Mouse (Mus musculus) MEL (cell line): ENCODE data around the gene Tex44. TPM values are rescaled to one million over a fixed set of nuclear protein-coding genes. Genes with fewer than 3 reads are reported as not detected.

Experiments used
- DNase-seq: peaks from one replicate; pipeline ENCODE4 v3.0.0; 2011; ENCODE audit warnings: low read depth, low spot score
- H3K27ac ChIP-seq: 2 replicates; pipeline ENCODE4 v1.5.1; 2012; ENCODE audit warnings: low read depth, mild to moderate bottlenecking, control low read depth, low read length, moderate library complexity; ENCODE audit not compliant: control insufficient read depth
- H3K27me3 ChIP-seq, 2 experiments: fragments of 150-350 bp in 1 of 2; sonication (generic) in 1 of 2; 2 replicates each; pipeline ENCODE4 v1.6.1; 2012; ENCODE audit warnings: low read length in 2 of 2, mild to moderate bottlenecking in 2 of 2, improper control_type of control experiment in 1 of 2, moderate library complexity in 1 of 2; ENCODE audit not compliant: insufficient read depth in 2 of 2, control insufficient read depth in 1 of 2
- H3K36me3 ChIP-seq, 2 experiments: 2 replicates each; pipeline ENCODE4 v1.6.1; 2012 to 2014; ENCODE audit warnings: low read length in 2 of 2, improper control_type of control experiment in 1 of 2, inconsistent platforms in 1 of 2, mild to moderate bottlenecking in 1 of 2; ENCODE audit not compliant: insufficient read depth in 2 of 2, control insufficient read depth in 1 of 2
- H3K4me1 ChIP-seq, 2 experiments: fragments of 150-350 bp in 1 of 2; sonication (generic) in 1 of 2; 2 replicates each; pipeline ENCODE4 v1.6.1; 2012; ENCODE audit warnings: low read length in 2 of 2, improper control_type of control experiment in 1 of 2, mild to moderate bottlenecking in 1 of 2; ENCODE audit not compliant: insufficient read depth in 2 of 2, control insufficient read depth in 1 of 2
- H3K4me3 ChIP-seq, 2 experiments: fragments of 150-350 bp in 1 of 2; sonication (generic) in 1 of 2; 2 replicates each; pipeline ENCODE4 v1.5.1; 2012; ENCODE audit warnings: low read depth in 2 of 2, low read length in 2 of 2, mild to moderate bottlenecking in 2 of 2, moderate library complexity in 2 of 2, control low read depth in 1 of 2, improper control_type of control experiment in 1 of 2; ENCODE audit not compliant: control insufficient read depth in 1 of 2, insufficient read depth in 1 of 2
- H3K79me2 ChIP-seq: 2 replicates; pipeline ENCODE4 v1.6.1; 2012; ENCODE audit warnings: mild to moderate bottlenecking, low read length, moderate library complexity; ENCODE audit not compliant: control insufficient read depth, poor library complexity, insufficient read depth
- H3K9ac ChIP-seq: 2 replicates; pipeline ENCODE4 v1.6.1; 2012; ENCODE audit warnings: low read depth, mild to moderate bottlenecking, control low read depth, low read length, moderate library complexity; ENCODE audit not compliant: control insufficient read depth, poor library complexity, severe bottlenecking
- H3K9me3 ChIP-seq: fragments of 150-350 bp; sonication (generic); replicated peaks from 2 replicates; pipeline ENCODE4 v1.6.1; 2012; ENCODE audit warnings: mild to moderate bottlenecking, low read length, improper control_type of control experiment, moderate library complexity; ENCODE audit not compliant: insufficient read depth
- BHLHE40 ChIP-seq: IDR thresholded peaks from 2 replicates; pipeline ENCODE4 v1.6.1; 2012; ENCODE audit warnings: low read depth, mild to moderate bottlenecking, inconsistent platforms, low read length, improper control_type of control experiment, borderline replicate concordance
- CHD1 ChIP-seq: IDR thresholded peaks from 2 replicates; pipeline ENCODE4 v1.6.1; 2012; ENCODE audit warnings: low read depth, mild to moderate bottlenecking, inconsistent platforms, low read length, improper control_type of control experiment
- CHD2 ChIP-seq: IDR thresholded peaks from 2 replicates; pipeline ENCODE4 v1.6.1; 2011; ENCODE audit warnings: low read length, improper control_type of control experiment
- CTCF ChIP-seq, 3 experiments: IDR thresholded peaks in 2 of 3; conservative IDR thresholded peaks in 1 of 3; 2 replicates each; pipeline ENCODE4 v1.5.1; 2011 to 2012; ENCODE audit warnings: low read length in 3 of 3, low read depth in 2 of 3, mild to moderate bottlenecking in 2 of 3, improper control_type of control experiment in 1 of 3, inconsistent platforms in 1 of 3, mixed read lengths in 1 of 3, moderate library complexity in 1 of 3; ENCODE audit not compliant: control insufficient read depth in 1 of 3, insufficient read depth in 1 of 3, poor library complexity in 1 of 3, severe bottlenecking in 1 of 3
- E2F4 ChIP-seq: IDR thresholded peaks from 2 replicates; pipeline ENCODE4 v1.6.1; 2011; ENCODE audit warnings: low read depth, low read length, improper control_type of control experiment, borderline replicate concordance
- ELF1 ChIP-seq: IDR thresholded peaks from 2 replicates; pipeline ENCODE4 v1.6.1; 2014; ENCODE audit warnings: low read depth, mild to moderate bottlenecking, inconsistent platforms, low read length, improper control_type of control experiment, moderate library complexity
- EP300 ChIP-seq, 2 experiments: IDR thresholded peaks; 2 replicates each; pipeline ENCODE4 v1.6.1; 2011; ENCODE audit warnings: improper control_type of control experiment in 2 of 2, low read length in 2 of 2, low read depth in 1 of 2, mild to moderate bottlenecking in 1 of 2
- GABPA ChIP-seq: IDR thresholded peaks from 2 replicates; pipeline ENCODE4 v1.6.1; 2012; ENCODE audit warnings: low read depth, mild to moderate bottlenecking, inconsistent platforms, low read length, improper control_type of control experiment, moderate library complexity
- GATA1 ChIP-seq: IDR thresholded peaks from 2 replicates; pipeline ENCODE4 v1.6.1; 2011; ENCODE audit warnings: low read depth, low read length, improper control_type of control experiment
- HCFC1 ChIP-seq: IDR thresholded peaks from 2 replicates; pipeline ENCODE4 v1.6.1; 2012; ENCODE audit warnings: low read depth, mild to moderate bottlenecking, inconsistent platforms, low read length, improper control_type of control experiment, moderate library complexity
- JUND ChIP-seq: IDR thresholded peaks from 2 replicates; pipeline ENCODE4 v1.6.1; 2011; ENCODE audit warnings: low read depth, mild to moderate bottlenecking, improper control_type of control experiment, low read length
- MAFK ChIP-seq: IDR thresholded peaks from 2 replicates; pipeline ENCODE4 v1.6.1; 2011; ENCODE audit warnings: low read depth, mild to moderate bottlenecking, low read length, improper control_type of control experiment, borderline replicate concordance
- MXI1 ChIP-seq: IDR thresholded peaks from 2 replicates; pipeline ENCODE4 v1.6.1; 2011; ENCODE audit warnings: mild to moderate bottlenecking, low read depth, low read length, improper control_type of control experiment
- MYB ChIP-seq: IDR thresholded peaks from 2 replicates; pipeline ENCODE4 v1.6.1; 2011; ENCODE audit warnings: mild to moderate bottlenecking, low read depth, low read length, improper control_type of control experiment
- MYC ChIP-seq: IDR thresholded peaks from 2 replicates; pipeline ENCODE4 v1.6.1; 2011; ENCODE audit warnings: low read depth, mild to moderate bottlenecking, low read length, improper control_type of control experiment, moderate library complexity
- NELFE ChIP-seq: IDR thresholded peaks from 2 replicates; pipeline ENCODE4 v1.6.1; 2011; ENCODE audit warnings: low read depth, low read length, improper control_type of control experiment
- NRF1 ChIP-seq: IDR thresholded peaks from 2 replicates; pipeline ENCODE4 v1.6.1; 2014; ENCODE audit warnings: low read depth, mild to moderate bottlenecking, inconsistent platforms, low read length, improper control_type of control experiment, moderate library complexity; ENCODE audit not compliant: poor library complexity, insufficient read depth, severe bottlenecking
- POLR2A ChIP-seq, 2 experiments: IDR thresholded peaks; 2 replicates each; pipeline ENCODE4 v1.6.1; 2011 to 2012; ENCODE audit warnings: low read length in 2 of 2, mild to moderate bottlenecking in 2 of 2, control low read depth in 1 of 2, improper control_type of control experiment in 1 of 2, low read depth in 1 of 2, moderate library complexity in 1 of 2; ENCODE audit not compliant: control insufficient read depth in 1 of 2, insufficient read depth in 1 of 2, poor library complexity in 1 of 2
- POLR2AphosphoS2 ChIP-seq: IDR thresholded peaks from 2 replicates; pipeline ENCODE4 v1.6.1; 2011; ENCODE audit warnings: low read length, improper control_type of control experiment
- POLR2AphosphoS5 ChIP-seq: IDR thresholded peaks from 2 replicates; pipeline ENCODE4 v1.6.1; 2012; ENCODE audit warnings: low read depth, borderline replicate concordance, mild to moderate bottlenecking, inconsistent platforms, low read length, moderate library complexity, mixed read lengths
- RAD21 ChIP-seq: IDR thresholded peaks from 2 replicates; pipeline ENCODE4 v1.6.1; 2011; ENCODE audit warnings: mild to moderate bottlenecking, low read depth, low read length, improper control_type of control experiment
- SIN3A ChIP-seq: IDR thresholded peaks from 2 replicates; pipeline ENCODE4 v1.6.1; 2012; ENCODE audit warnings: low read length, improper control_type of control experiment, inconsistent platforms
- SMC3 ChIP-seq: IDR thresholded peaks from 2 replicates; pipeline ENCODE4 v1.6.1; 2011; ENCODE audit warnings: low read depth, low read length, improper control_type of control experiment
- TAL1 ChIP-seq: IDR thresholded peaks from 2 replicates; pipeline ENCODE4 v1.6.1; 2012; ENCODE audit warnings: mild to moderate bottlenecking, inconsistent platforms, low read length, moderate library complexity, mixed read lengths
- TBP ChIP-seq: IDR thresholded peaks from 2 replicates; pipeline ENCODE4 v1.8.0; 2011; ENCODE audit warnings: low read depth, low read length, improper control_type of control experiment
- TCF12 ChIP-seq: IDR thresholded peaks from 2 replicates; pipeline ENCODE4 v1.6.1; 2014; ENCODE audit warnings: low read depth, mild to moderate bottlenecking, inconsistent platforms, low read length, improper control_type of control experiment, moderate library complexity
- UBTF ChIP-seq: IDR thresholded peaks from 2 replicates; pipeline ENCODE4 v1.6.1; 2012; ENCODE audit warnings: low read depth, mild to moderate bottlenecking, inconsistent platforms, low read length, improper control_type of control experiment, moderate library complexity, borderline replicate concordance; ENCODE audit not compliant: insufficient read depth
- USF1 ChIP-seq: IDR thresholded peaks from 2 replicates; pipeline ENCODE4 v1.6.1; 2014; ENCODE audit warnings: low read depth, mild to moderate bottlenecking, inconsistent platforms, low read length, improper control_type of control experiment, moderate library complexity
- ZC3H11A ChIP-seq: IDR thresholded peaks from 2 replicates; pipeline ENCODE4 v1.6.1; 2012; ENCODE audit warnings: low read depth, mild to moderate bottlenecking, inconsistent platforms, low read length, improper control_type of control experiment
- ZKSCAN1 ChIP-seq: IDR thresholded peaks from 2 replicates; pipeline ENCODE4 v1.6.1; 2012; ENCODE audit warnings: low read depth, mild to moderate bottlenecking, inconsistent platforms, low read length, improper control_type of control experiment, moderate library complexity
- ZMIZ1 ChIP-seq: IDR thresholded peaks from 2 replicates; pipeline ENCODE4 v1.6.1; 2012; ENCODE audit warnings: low read depth, mild to moderate bottlenecking, inconsistent platforms, low read length, improper control_type of control experiment, moderate library complexity
- ZNF384 ChIP-seq: IDR thresholded peaks from 2 replicates; pipeline ENCODE4 v1.6.1; 2012; ENCODE audit warnings: low read depth, mild to moderate bottlenecking, inconsistent platforms, low read length, improper control_type of control experiment
- polyA plus RNA-seq, 2 experiments: library from polyadenylated mRNA; stranded (reverse) in 1 of 2; unstranded in 1 of 2; fragments of >175 nt in 1 of 2; fragments of >200 nt in 1 of 2; gene quantifications; 2 replicates each; pipeline versions ENCODE4 v1.2.1 to v1.2.4; 2012; ENCODE audit warnings: low replicate concordance in 2 of 2, low read depth in 1 of 2; ENCODE audit not compliant: insufficient read length in 2 of 2, insufficient read depth in 1 of 2, missing spikeins in 1 of 2
- total RNA-seq: library from RNA; depleted of rRNA; stranded (reverse); fragments of 300-350 nt; gene quantifications from 2 replicates; pipeline ENCODE4 v1.2.3, GENCODE M21; 2012

The Tex44 gene
- total and polyA plus RNA-seq, 3 experiments = not detected

DNA sequence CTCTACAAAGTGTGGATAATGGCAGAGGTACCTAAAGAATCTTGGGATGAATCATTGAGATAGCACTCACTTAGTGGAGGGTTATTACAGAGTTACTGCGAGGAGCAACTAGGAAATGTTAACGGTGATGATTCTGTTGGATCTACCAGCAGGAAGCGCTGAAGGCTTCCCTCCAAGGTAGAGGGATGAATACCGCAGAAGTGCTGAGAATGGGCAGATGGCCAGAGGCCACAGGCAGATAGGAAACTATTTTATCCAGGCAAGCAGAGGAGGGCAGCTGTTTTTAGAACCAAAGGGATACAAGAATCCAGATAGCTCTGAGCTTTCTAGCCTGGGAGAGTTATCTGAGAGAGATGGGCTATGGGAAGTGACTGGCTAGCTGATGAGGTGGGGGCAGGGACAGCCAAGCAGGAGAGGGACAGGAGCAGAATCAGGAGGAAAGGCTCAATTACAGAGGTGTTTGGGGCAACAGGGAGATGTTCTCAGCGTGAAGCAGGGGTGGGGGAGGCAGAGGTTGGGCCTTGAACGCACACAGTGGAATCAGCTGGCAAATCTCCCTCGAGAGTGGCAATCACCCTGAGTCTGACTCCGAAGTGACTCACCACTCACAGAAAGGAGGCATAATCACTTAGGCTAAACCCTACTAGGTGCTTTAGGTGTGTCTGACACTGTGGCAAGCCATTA is 13.5 kb downstream of the Tex44 start (continued):
- TF ChIP-seq CHD2 = no peak
- TF ChIP-seq MYC = 0 out of 2 replicates have a peak, but pooled peaks have one; percentile 14

- Histone ChIP-seq H3K9ac (peak overlapping the region; percentile 92), H3K9me3 (no peaks in the 10 kb centered on the region), H3K27ac (peak overlapping the region; percentile 90), H3K4me1 (peaks cover 10 to 52% of the 10 kb centered on the region in 2 experiments), H3K4me3 (peak overlapping the region; percentile 48 to 71), H3K27me3 (no peaks in the 10 kb centered on the region), H3K36me3 (peaks cover 0 to 41% of the 10 kb centered on the region in 2 experiments; a peak in 2 of 4 replicates), H3K79me2 (peaks cover 12% of the 10 kb centered on the region; the same call in 1 of the 2 replicates)
- DNase-seq = peak; percentile 96
- TF ChIP-seq UBTF (0 out of 2 replicates have a peak, but pooled peaks have one; percentile 60), POLR2AphosphoS2 (no peak), ELF1 (no peak), ZKSCAN1 (0 out of 2 replicates have a peak, but pooled peaks have one; percentile 13), MYB (no peak), RAD21 (peak; percentile 94), ZNF384 (no peak), CHD1 (0 out of 2 replicates have a peak, but pooled peaks have one; percentile 44), CHD2 (no peak), HCFC1 (peak; percentile 59; the same call in 1 of the 2 replicates), POLR2AphosphoS5 (no peak), USF1 (no peak), NELFE (no peak), E2F4 (no peak; the same call in 1 of the 2 replicates), CTCF (IDR thresholded peaks at IDR 0.05 in 2 of 3, conservative IDR thresholded peaks at IDR 0.05 in 1 of 3; ENCODE audit: control insufficient read depth in 1 of 3, insufficient read depth in 1 of 3, low read depth in 2 of 3, low read length in 3 of 3, poor library complexity in 1 of 3, severe bottlenecking in 1 of 3) (peak; percentile 84 to 94 (median 91)), SIN3A (peak; percentile 72), NRF1 (no peak), ZC3H11A (peak; percentile 50), GABPA (no peak), BHLHE40 (no peak), JUND (no peak), TAL1 (no peak), MAFK (no peak), MYC (0 out of 2 replicates have a peak, but pooled peaks have one; percentile 59), GATA1 (no peak), POLR2A (IDR thresholded peaks at IDR 0.05; ENCODE audit: control insufficient read depth in 1 of 2, insufficient read depth in 1 of 2, low read depth in 1 of 2, low read length in 2 of 2, poor library complexity in 1 of 2) (no peak), SMC3 (peak; percentile 71), TCF12 (no peak), TBP (peak; percentile 64; the same call in 1 of the 2 replicates), MXI1 (peak; percentile 46; the same call in 1 of the 2 replicates), EP300 (IDR thresholded peaks at IDR 0.05; ENCODE audit: low read depth in 1 of 2, low read length in 2 of 2) (no peak; a peak in 1 of 4 replicates), ZMIZ1 (no peak)
These were observed 14.2 kb downstream of the Tex44 start for GRCm38 (mm10) chr1:86440171-86440886.
